Mouse (Mus musculus): ENCODE results near the gene Slc6a8. TPM values are rescaled to one million over a fixed set of nuclear protein-coding genes. Genes with fewer than 3 reads are reported as not detected.
A peak's percentile ranks its signal among the peaks of the same experiment; 100 is the strongest.

The Slc6a8 gene
- 10 to 100 TPM; 74.5 to 97.7 TPM for total RNA-seq (2021)
- long read RNA-seq, experiment 1, transcript Slc6a8-203 (13 exons, 3,314 nt), result major isoform, 26 of 31 reads
- long read RNA-seq, experiment 1, partial matches to known transcripts, result 1 of 31 reads
- long read RNA-seq, experiment 1, other reads (novel, unspliced or antisense), result 4 of 31 reads
- long read RNA-seq, experiment 2, transcript Slc6a8-203 (13 exons, 3,314 nt), result major isoform, 12 of 35 reads
- long read RNA-seq, experiment 2, partial matches to known transcripts, result 21 of 35 reads
- long read RNA-seq, experiment 2, other reads (novel, unspliced or antisense), result 2 of 35 reads

- peak; percentile 73 to 75 for DNase-seq (ENCODE audit: low spot score in 2 of 2)
Measured at GRCm38 (mm10) chrX:73672879-73673618, at the start of gene Slc6a8. TSS of gene Slc6a8 (plus strand) at chrX:73673150.

- DNase-seq (ENCODE audit: low spot score in 2 of 2), result no peak
Measured at GRCm38 (mm10) chrX:73626981-73627380, 46.0 kb upstream of the Slc6a8 start.

- no peak for DNase-seq (ENCODE audit: low spot score in 2 of 2)
Measured at GRCm38 (mm10) chrX:73635425-73635824, 37.5 kb upstream of the Slc6a8 start.

GRCm38 (mm10) chrX:73637415-73637814 lies 35.5 kb upstream of the Slc6a8 start:
- no peak for DNase-seq (ENCODE audit: low spot score in 2 of 2)

- DNase-seq (ENCODE audit: low spot score in 2 of 2), result peak in 1 of 2 experiments; percentile 22
Measured at GRCm38 (mm10) chrX:73639255-73639675, 33.7 kb upstream of the Slc6a8 start, which contains the start of gene Dusp9. TSS of gene Dusp9 (plus strand) at chrX:73639419.

- DNase-seq (ENCODE audit: low spot score in 2 of 2), result no peak
Measured at GRCm38 (mm10) chrX:73639901-73640469, 33.0 kb upstream of the Slc6a8 start.

GRCm38 (mm10) chrX:73645121-73645520 lies 27.8 kb upstream of the Slc6a8 start:
- no peak for DNase-seq (ENCODE audit: low spot score in 2 of 2)

- DNase-seq (ENCODE audit: low spot score in 2 of 2), result no peak
Measured at GRCm38 (mm10) chrX:73650869-73651268, 22.1 kb upstream of the Slc6a8 start.

GRCm38 (mm10) chrX:73653392-73653791 lies 19.6 kb upstream of the Slc6a8 start:
- no peak for DNase-seq (ENCODE audit: low spot score in 2 of 2)

- DNase-seq (ENCODE audit: low spot score in 2 of 2), result peak in 1 of 2 experiments; percentile 63
Measured at GRCm38 (mm10) chrX:73654177-73654576, 18.8 kb upstream of the Slc6a8 start.

- DNase-seq (ENCODE audit: low spot score in 2 of 2), result no peak
Measured at GRCm38 (mm10) chrX:73655529-73655928, 17.4 kb upstream of the Slc6a8 start.

- DNase-seq (ENCODE audit: low spot score in 2 of 2), result no peak
Measured at GRCm38 (mm10) chrX:73658391-73658790, 14.6 kb upstream of the Slc6a8 start.

GRCm38 (mm10) chrX:73658936-73659574 lies 13.9 kb upstream of the Slc6a8 start:
- no peak for DNase-seq (ENCODE audit: low spot score in 2 of 2)

GRCm38 (mm10) chrX:73659575-73660283 lies 13.2 kb upstream of the Slc6a8 start, which contains the start of gene Pnck:
TSS of gene Pnck (minus strand) at chrX:73660117.
- DNase-seq (ENCODE audit: low spot score in 2 of 2), result no peak

GRCm38 (mm10) chrX:73660284-73660665 lies 12.7 kb upstream of the Slc6a8 start:
- no peak for DNase-seq (ENCODE audit: low spot score in 2 of 2)

- no peak for DNase-seq (ENCODE audit: low spot score in 2 of 2)
Measured at GRCm38 (mm10) chrX:73663143-73663542, 9.8 kb upstream of the Slc6a8 start.

- peak; percentile 36 to 37 for DNase-seq (ENCODE audit: low spot score in 2 of 2)
Measured at GRCm38 (mm10) chrX:73672031-73672431, 919 bp upstream of the Slc6a8 start.

- no peak for DNase-seq (ENCODE audit: low spot score in 2 of 2)
Measured at GRCm38 (mm10) chrX:73673619-73673967, 643 bp downstream of the Slc6a8 start.

- no peak for DNase-seq (ENCODE audit: low spot score in 2 of 2)
Measured at GRCm38 (mm10) chrX:73673968-73674661, 1.2 kb downstream of the Slc6a8 start.

- DNase-seq (ENCODE audit: low spot score in 2 of 2), result peak in 1 of 2 experiments; percentile 29
Measured at GRCm38 (mm10) chrX:73675231-73675630, 2.3 kb downstream of the Slc6a8 start.

All from adrenal gland, adult 18-20 months (tissue).